Mouse (Mus musculus): ENCODE data around the gene Prps2. TPM values are rescaled to one million over a fixed set of nuclear protein-coding genes. Genes with fewer than 3 reads are reported as not detected.
A peak's percentile ranks its signal among the peaks of the same experiment; 100 is the strongest.
"Not testable (repeated sequence)": the region's sequence is repeated elsewhere in the genome, so short reads cannot be mapped to it uniquely, and the experiment has no call there.

Gene Prps2
- polyA plus RNA-seq (2015; fragmentation: Nextera tagmentation; extraction: Ambion mirVana), result 32.4 and 35.6 TPM in 2 replicates

DNA sequence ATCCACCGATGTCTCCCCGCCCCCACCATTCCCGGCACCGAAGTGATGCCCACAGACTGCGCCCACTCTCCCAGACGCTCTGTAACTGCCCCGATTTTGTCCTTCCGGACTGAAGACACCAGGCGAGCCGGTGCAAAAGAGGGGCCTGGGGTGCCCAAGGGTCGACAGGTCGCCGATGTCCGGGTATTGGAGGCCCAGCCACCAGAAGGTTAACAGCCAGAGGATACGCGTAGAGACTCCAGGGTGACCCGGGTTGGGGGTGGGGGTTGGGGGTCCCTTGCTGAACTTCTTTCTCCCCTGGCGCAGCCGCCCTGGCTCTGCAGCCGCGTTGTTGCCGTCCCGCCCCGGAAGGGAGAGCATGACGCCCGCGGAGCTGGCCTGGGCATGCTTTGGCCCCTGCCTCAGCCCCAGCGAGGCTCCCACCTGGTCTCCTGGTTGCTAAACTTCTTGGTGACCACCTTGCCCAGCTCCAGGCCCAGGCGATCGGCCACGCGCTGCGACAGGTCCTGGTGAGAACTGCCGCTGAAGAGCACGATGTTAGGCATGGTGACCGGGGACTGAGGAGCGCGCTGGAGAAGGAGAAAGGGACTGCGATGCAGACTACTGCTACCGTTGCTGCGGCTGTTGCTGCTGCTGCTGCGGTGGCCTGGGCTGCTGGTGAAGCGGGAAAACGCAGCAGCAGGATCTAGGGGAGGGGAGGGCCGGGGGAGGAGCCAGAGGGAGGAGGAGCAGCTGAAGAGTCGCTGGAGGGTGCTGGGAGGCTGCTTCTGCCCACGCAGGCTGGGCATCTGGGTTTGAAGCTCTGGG, at the start of gene Prps2:
Prps2 (minus strand) TSS at position 703 of the 807 bp plus-strand sequence.
- H3K4me3 ChIP-seq (replicated peaks), result peak within 1 kb of the TSS; percentile 53
- H3K4me2 ChIP-seq (replicated peaks), result peak within 1 kb of the TSS; percentile 74
- peaks cover 8% of the 10 kb centered on the region; the same call in 1 of the 2 replicates for H3K27me3 ChIP-seq (replicated peaks)
- peak within 1 kb of the TSS; percentile 68 for H3K27ac ChIP-seq
- no peaks in the 10 kb centered on the region for H3K36me3 ChIP-seq
- WGBS, result 24% methylated on average over 47 of the region's 47 CpGs
- peak; percentile 95 for ATAC-seq
- no peaks in the 10 kb centered on the region for H3K9me3 ChIP-seq
- H3K9ac ChIP-seq, result peak within 1 kb of the TSS; percentile 51
- no peaks in the 10 kb centered on the region for H3K4me1 ChIP-seq (replicated peaks)

DNA sequence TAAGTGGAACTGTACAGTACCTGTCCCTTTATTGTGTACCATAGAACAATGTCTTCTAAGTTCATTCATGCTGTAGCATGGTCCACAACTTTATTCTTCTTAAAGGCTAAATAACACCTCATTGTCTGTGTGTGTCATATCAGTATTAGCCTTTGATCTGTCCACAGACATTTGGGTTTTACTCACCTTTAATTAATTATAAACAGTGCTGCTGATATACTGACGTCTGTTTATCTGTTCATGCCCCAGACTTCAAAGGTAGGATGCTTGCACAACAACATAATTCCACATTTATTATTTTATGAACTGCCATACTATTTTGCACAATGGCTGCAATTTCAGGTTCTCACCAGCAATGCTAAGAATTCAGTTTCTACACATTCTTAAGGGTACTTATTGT, 35.1 kb upstream of the Prps2 start:
- no peak overlapping the region for H3K27ac ChIP-seq
- 37% methylated on average over 1 of the region's 1 CpGs for WGBS
- no peaks in the 10 kb centered on the region for H3K36me3 ChIP-seq
- H3K9me3 ChIP-seq, result no peaks in the 10 kb centered on the region
- no peak overlapping the region for H3K4me3 ChIP-seq (replicated peaks)
- no peak overlapping the region for H3K9ac ChIP-seq
- no peaks in the 10 kb centered on the region for H3K27me3 ChIP-seq (replicated peaks)
- peak; percentile 55 for ATAC-seq
- H3K4me1 ChIP-seq (replicated peaks), result no peaks in the 10 kb centered on the region
- no peak overlapping the region for H3K4me2 ChIP-seq (replicated peaks)

DNA sequence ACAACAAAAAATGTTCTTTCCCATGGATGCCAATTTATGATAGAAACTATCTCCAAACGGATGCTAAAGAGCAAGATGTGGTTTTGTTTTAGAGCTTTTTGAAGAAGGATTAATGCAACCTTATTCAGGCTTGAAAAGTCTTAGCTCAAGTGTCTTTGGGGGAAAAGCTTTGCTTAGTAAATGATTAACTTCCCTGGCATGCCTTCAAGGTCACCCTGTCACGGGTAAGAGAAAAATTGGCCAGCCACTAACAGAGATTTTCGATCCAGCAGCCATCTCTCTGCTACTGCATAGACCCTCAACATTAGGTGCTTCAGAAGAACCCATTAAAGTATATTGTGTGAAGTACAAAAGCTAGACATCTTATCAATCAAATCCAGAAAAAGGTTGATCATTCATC, 12.4 kb upstream of the Prps2 start:
- H3K27me3 ChIP-seq (replicated peaks), result no peaks in the 10 kb centered on the region
- 47% methylated on average over 3 of the region's 3 CpGs for WGBS
- H3K4me3 ChIP-seq (replicated peaks), result no peak overlapping the region
- H3K4me1 ChIP-seq (replicated peaks), result no peaks in the 10 kb centered on the region
- H3K9ac ChIP-seq, result no peak overlapping the region
- peak; percentile 72; the same call in 1 of the 2 replicates for ATAC-seq
- no peaks in the 10 kb centered on the region for H3K9me3 ChIP-seq
- H3K4me2 ChIP-seq (replicated peaks), result no peak overlapping the region
- no peaks in the 10 kb centered on the region for H3K36me3 ChIP-seq
- no peak overlapping the region for H3K27ac ChIP-seq

DNA sequence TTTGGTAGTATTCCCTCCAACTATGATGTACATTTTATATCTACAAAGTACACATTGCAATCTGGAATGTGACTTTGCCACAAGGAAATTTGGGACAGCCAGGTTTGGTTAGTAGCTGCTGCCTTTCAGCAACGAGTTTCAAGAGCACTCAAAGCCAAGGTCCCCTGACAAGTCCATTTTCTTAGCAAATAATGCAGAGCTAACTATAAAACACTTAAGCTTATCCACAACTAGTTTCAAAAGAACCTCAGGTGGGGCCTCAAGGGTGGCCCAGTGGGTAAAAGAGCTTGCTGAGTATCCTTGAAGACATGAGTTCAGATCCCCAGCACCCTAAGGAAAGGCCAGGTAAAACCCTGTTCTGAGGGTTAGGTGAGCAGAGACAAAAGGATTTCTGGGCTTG, 4.1 kb upstream of the Prps2 start:
- Histone ChIP-seq H3K36me3 (no peaks in the 10 kb centered on the region), H3K27ac (no peak overlapping the region), H3K9me3 (no peaks in the 10 kb centered on the region), H3K27me3 (replicated peaks) (peaks cover 6% of the 10 kb centered on the region; the same call in 1 of the 2 replicates), H3K4me1 (replicated peaks) (no peaks in the 10 kb centered on the region), H3K4me3 (replicated peaks) (no peak overlapping the region), H3K4me2 (replicated peaks) (no peak overlapping the region), H3K9ac (no peak overlapping the region)
- WGBS, result 51% methylated on average over 1 of the region's 1 CpGs
- no peak for ATAC-seq

DNA sequence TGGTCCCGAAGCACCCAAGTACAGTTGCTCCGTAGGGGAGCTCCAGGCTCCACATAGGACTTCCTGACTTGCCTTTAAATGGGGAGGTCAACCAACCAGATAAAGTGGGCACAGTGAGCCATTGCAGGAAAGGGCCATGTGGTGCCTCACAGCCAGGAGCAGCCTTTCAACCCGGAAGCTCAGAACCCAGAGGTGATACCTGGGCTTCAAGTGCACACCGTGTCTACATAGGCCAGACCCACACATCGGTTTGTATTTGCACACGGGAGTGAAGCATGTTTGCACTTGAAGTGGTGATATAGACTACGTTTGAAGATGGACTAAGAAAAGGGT, 271 bp upstream of the Prps2 start:
- peak overlapping the region; percentile 74 for H3K4me2 ChIP-seq (replicated peaks)
- peak; percentile 88 for ATAC-seq
- H3K27me3 ChIP-seq (replicated peaks), result peaks cover 8% of the 10 kb centered on the region; the same call in 1 of the 2 replicates
- H3K4me1 ChIP-seq (replicated peaks), result no peaks in the 10 kb centered on the region
- H3K27ac ChIP-seq, result no peak overlapping the region
- peak overlapping the region; percentile 53 for H3K4me3 ChIP-seq (replicated peaks)
- WGBS, result 43% methylated on average over 7 of the region's 7 CpGs
- H3K36me3 ChIP-seq, result no peaks in the 10 kb centered on the region
- H3K9me3 ChIP-seq, result no peaks in the 10 kb centered on the region
- H3K9ac ChIP-seq, result peak overlapping the region; percentile 51

DNA sequence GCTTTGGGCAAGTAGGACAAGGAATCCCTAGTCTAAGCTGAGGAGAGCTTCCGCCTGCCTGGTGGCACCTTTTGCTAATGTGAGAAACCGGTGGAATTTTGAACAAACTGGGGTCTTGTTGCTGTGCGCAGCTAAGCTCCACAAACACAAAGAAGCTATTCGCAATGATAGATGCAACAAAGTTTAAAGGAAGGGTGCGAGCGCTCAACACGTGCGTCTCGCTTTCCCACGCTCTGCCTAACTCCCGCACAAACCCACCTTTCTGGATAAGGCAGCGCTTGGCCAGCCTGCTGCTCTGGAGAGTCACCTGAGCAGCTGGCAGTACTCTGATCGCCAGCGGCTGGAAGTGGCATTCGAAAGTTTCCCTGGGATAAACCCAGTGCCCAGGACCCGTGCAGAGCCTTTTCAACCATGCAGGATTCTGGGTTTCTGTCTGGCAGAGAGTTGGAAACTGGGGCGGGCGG, 934 bp downstream of the Prps2 start:
- ATAC-seq, result peak; percentile 41; the same call in 1 of the 2 replicates
- Histone ChIP-seq H3K9ac (peak overlapping the region; percentile 51), H3K4me2 (replicated peaks) (peak overlapping the region; percentile 74), H3K27ac (no peak overlapping the region), H3K36me3 (no peaks in the 10 kb centered on the region), H3K4me1 (replicated peaks) (no peaks in the 10 kb centered on the region), H3K9me3 (no peaks in the 10 kb centered on the region), H3K27me3 (replicated peaks) (peaks cover 8% of the 10 kb centered on the region; the same call in 1 of the 2 replicates), H3K4me3 (replicated peaks) (peak overlapping the region; percentile 53)
- 23% methylated on average over 18 of the region's 18 CpGs for whole genome bisulfite sequencing

DNA sequence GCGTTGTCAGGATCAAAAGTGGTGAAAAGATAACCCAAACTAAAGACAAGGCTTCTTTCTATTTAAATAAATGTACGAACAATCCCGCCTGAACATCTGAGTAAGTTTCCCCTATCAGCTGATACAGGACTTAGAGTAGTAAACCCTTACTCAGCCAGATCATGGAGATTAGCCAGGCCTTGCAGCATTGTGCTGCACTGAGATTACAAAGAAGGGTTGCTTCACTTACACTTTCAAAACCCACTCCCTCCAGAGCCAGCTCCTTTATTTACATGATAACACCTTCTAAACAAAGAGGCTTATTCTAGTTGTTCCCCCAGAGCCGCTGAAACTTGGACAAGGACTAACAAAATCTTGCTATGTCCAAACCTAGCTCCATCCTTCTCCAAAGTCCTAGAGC, 2.5 kb downstream of the Prps2 start:
- H3K4me2 ChIP-seq (replicated peaks), result no peak overlapping the region
- ATAC-seq, result no peak
- H3K27ac ChIP-seq, result no peak overlapping the region
- no peaks in the 10 kb centered on the region for H3K9me3 ChIP-seq
- no peaks in the 10 kb centered on the region for H3K4me1 ChIP-seq (replicated peaks)
- 68% methylated on average over 4 of the region's 4 CpGs for WGBS
- no peak overlapping the region for H3K4me3 ChIP-seq (replicated peaks)
- no peaks in the 10 kb centered on the region for H3K36me3 ChIP-seq
- H3K27me3 ChIP-seq (replicated peaks), result peaks cover 8% of the 10 kb centered on the region; the same call in 1 of the 2 replicates
- no peak overlapping the region for H3K9ac ChIP-seq

DNA sequence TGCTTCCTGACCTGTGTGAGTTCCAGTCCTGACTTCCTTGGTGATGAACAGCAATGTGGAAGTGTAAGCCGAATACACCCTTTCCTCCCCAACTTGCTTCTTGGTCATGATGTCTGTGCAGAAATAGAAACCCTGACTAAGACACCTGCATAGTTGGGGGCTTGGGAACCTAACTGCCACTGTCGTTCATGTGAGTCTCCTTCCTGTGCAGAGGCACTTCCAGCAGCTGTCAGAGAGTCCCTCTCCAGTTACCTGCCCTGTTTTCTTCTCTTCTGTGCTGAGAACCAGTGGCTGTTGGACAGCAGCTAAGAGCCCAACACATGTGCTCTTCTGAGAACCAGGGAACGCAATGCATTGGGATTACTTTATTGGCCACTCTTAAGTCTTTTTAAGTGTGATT, 21.3 kb downstream of the Prps2 start:
- not testable (repeated sequence) for H3K27ac ChIP-seq; H3K4me2 ChIP-seq (replicated peaks); H3K9ac ChIP-seq; H3K27me3 ChIP-seq (replicated peaks); H3K9me3 ChIP-seq; H3K4me1 ChIP-seq (replicated peaks); H3K4me3 ChIP-seq (replicated peaks); H3K36me3 ChIP-seq; ATAC-seq
- 81% methylated on average over 3 of the region's 3 CpGs for WGBS

DNA sequence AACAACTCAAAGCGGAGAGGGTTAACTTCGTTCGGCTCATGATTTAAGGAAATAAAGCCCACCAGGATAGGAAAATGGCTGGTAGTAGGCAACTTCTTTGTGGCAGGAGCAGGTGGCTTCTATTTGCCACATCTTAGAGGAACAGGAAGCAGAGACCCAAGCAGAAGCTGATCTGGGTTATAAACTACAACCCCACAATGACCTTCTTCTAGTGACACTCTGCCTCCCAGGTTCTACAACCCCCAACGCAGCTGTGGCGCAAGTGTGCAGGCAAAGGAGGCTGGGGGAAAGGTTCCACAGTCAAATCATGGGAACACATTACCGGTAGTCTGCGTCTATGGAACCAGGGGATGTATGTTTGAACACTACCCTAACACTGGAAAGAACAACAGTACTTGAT, 22.8 kb downstream of the Prps2 start:
- peaks cover 3% of the 10 kb centered on the region; the same call in 1 of the 2 replicates for H3K27me3 ChIP-seq (replicated peaks)
- ATAC-seq, result no peak
- 88% methylated on average over 7 of the region's 7 CpGs for WGBS

DNA sequence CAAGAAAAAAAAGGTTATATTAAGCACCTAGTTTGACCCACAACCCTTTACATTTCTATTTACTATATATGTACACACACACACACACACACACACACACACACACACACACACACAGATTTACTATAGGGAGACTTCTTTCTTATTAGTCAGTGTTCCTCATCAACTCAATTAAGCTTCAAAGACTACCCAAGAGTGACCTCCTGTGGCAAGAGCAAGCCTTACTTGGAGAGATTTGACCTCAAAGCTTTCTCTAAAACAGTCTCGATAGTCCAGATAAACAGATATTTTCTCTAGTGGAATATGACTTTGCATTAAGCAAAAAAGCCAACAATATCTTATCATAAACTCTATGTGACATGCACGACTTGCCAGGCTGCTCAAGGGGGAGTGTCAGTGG, 25.1 kb downstream of the Prps2 start:
- H3K27me3 ChIP-seq (replicated peaks), result peaks cover 3% of the 10 kb centered on the region; the same call in 1 of the 2 replicates
- no peaks in the 10 kb centered on the region for H3K9me3 ChIP-seq
- no peaks in the 10 kb centered on the region for H3K4me1 ChIP-seq (replicated peaks)
- H3K4me2 ChIP-seq (replicated peaks), result no peak overlapping the region
- no peak overlapping the region for H3K4me3 ChIP-seq (replicated peaks)
- no peak for ATAC-seq
- no peaks in the 10 kb centered on the region for H3K36me3 ChIP-seq
- no peak overlapping the region for H3K9ac ChIP-seq
- no peak overlapping the region for H3K27ac ChIP-seq
- WGBS, result 68% methylated on average over 2 of the region's 2 CpGs

More for the DNA sequence above, 22.8 kb downstream of the Prps2 start:
- Histone ChIP-seq H3K9ac (no peak overlapping the region), H3K9me3 (no peaks in the 10 kb centered on the region), H3K27ac (no peak overlapping the region), H3K4me2 (replicated peaks) (no peak overlapping the region), H3K36me3 (no peaks in the 10 kb centered on the region), H3K4me1 (replicated peaks) (no peaks in the 10 kb centered on the region), H3K4me3 (replicated peaks) (no peak overlapping the region)

DNA sequence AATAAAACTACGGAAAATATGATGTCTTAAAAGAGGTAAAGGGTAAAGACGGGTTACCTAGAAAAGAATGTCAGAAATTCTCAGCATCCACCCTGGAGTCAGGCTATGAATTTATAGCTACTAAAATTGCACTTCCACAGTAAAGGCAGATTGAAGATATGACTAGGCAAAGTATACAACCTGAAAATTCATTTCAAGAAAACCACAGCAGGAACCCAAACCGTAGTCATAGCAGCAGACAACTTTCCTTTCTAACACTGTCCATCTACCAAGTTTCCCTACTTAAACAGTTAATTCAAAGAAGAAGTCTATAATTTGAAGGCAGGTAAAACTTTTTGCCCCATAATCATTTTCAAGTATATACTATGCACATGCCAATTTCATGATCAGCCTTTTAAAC, 26.6 kb downstream of the Prps2 start:
- H3K9me3 ChIP-seq, result no peaks in the 10 kb centered on the region
- H3K9ac ChIP-seq, result no peak overlapping the region
- WGBS, result 78% methylated on average over 3 of the region's 3 CpGs
- H3K27me3 ChIP-seq (replicated peaks), result no peaks in the 10 kb centered on the region
- H3K4me3 ChIP-seq (replicated peaks), result no peak overlapping the region
- no peak overlapping the region for H3K27ac ChIP-seq
- no peak for ATAC-seq
- no peaks in the 10 kb centered on the region for H3K4me1 ChIP-seq (replicated peaks)
- no peak overlapping the region for H3K4me2 ChIP-seq (replicated peaks)
- H3K36me3 ChIP-seq, result no peaks in the 10 kb centered on the region

DNA sequence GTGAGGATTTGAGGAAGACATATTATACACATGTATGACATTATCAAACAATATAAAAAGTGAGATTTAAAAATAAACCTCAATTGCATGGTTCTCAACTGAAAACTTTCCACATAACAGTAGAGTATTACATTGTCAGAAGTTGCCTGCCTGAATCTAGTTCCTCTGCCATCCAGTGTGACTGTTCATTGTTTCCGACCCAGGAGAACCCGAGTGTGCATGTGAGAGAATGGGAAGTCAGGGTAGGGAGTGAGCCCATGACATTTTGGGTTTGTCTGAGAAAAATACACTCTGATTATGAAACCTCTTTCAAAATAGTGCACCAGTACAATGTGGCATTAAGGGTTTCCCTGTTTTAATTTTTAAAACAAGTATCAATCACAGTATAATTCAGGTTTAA, 28.9 kb downstream of the Prps2 start:
- no peak overlapping the region for H3K4me2 ChIP-seq (replicated peaks)
- no peaks in the 10 kb centered on the region for H3K9me3 ChIP-seq
- no peak overlapping the region for H3K4me3 ChIP-seq (replicated peaks)
- H3K36me3 ChIP-seq, result no peaks in the 10 kb centered on the region
- no peak overlapping the region for H3K27ac ChIP-seq
- H3K9ac ChIP-seq, result no peak overlapping the region
- ATAC-seq, result no peak
- H3K27me3 ChIP-seq (replicated peaks), result no peaks in the 10 kb centered on the region
- H3K4me1 ChIP-seq (replicated peaks), result no peaks in the 10 kb centered on the region
- WGBS, result 88% methylated on average over 2 of the region's 2 CpGs

DNA sequence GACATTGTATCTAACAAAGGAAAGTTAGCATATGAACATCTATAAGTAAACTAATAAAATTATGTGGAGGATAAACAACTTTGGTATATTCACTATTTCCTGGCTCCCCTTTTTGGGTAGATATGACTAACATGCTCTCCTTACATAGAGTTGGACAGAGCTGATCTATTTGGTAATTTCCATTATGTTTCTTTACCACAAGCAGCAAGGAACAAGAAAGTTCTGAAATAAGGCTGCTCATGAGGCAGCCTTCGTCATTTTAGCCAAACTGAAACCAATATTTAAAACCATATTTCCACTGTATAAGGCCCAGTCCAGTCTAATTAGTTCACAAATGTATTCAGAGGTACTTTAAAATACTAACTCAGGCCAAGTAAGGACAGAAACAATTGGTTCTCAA, 36.1 kb downstream of the Prps2 start:
- Histone ChIP-seq H3K4me3 (replicated peaks) (no peak overlapping the region), H3K4me1 (replicated peaks) (no peaks in the 10 kb centered on the region), H3K36me3 (no peaks in the 10 kb centered on the region), H3K9ac (no peak overlapping the region), H3K27me3 (replicated peaks) (no peaks in the 10 kb centered on the region), H3K9me3 (no peaks in the 10 kb centered on the region), H3K4me2 (replicated peaks) (no peak overlapping the region), H3K27ac (no peak overlapping the region)
- no peak for ATAC-seq
- 76% methylated on average over 1 of the region's 1 CpGs for WGBS
